Mouse (Mus musculus): Measurements from ENCODE around the gene Glis3. TPM values are rescaled to one million over a fixed set of nuclear protein-coding genes. Genes with fewer than 3 reads are reported as not detected.

Glis3 gene
- polyA plus RNA-seq, 1 experiment = 0.06 TPM

DNA sequence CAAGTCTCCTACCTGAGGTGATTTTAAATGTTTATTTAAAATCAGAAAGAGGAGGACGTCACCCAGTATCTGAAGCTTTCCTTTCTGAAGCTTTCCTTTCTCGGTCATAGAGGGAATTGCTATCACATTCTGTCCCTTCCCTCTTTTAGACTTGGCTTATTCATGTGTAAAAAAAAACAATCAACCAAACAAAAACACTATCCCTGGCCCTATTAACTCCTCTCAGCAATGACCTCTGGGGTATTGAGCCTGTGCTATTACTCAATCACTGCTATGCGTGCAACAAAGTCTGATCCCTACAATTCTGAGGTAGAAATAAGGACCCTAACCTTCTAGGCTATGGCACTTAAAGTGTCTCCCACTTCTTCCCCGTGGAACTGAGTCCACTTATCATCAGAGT lies 311.7 kb downstream of the Glis3 start:
- H3K36me3 ChIP-seq (replicated peaks; ENCODE audit: low read length) = no peaks in the 10 kb centered on the region
- no peaks in the 10 kb centered on the region for H3K27me3 ChIP-seq (replicated peaks)
- H3K4me1 ChIP-seq = no peaks in the 10 kb centered on the region
- TF ChIP-seq GATA1 (IDR thresholded peaks at IDR 0.05; ENCODE audit: borderline replicate concordance, low read length) = no peak
- no peak for TF ChIP-seq FLI1 (IDR thresholded peaks at IDR 0.05; ENCODE audit: low read length)
- peaks cover 4% of the 10 kb centered on the region; the same call in 1 of the 2 replicates for H3K9me3 ChIP-seq
- H3K4me3 ChIP-seq (replicated peaks) = no peak overlapping the region

GRCm38 (mm10) chr19:28367274-28367673 lies 312.6 kb downstream of the Glis3 start:
- TF ChIP-seq FLI1 (IDR thresholded peaks at IDR 0.05; ENCODE audit: low read length) = no peak
- no peak for TF ChIP-seq GATA1 (IDR thresholded peaks at IDR 0.05; ENCODE audit: borderline replicate concordance, low read length)
- H3K4me1 ChIP-seq = no peaks in the 10 kb centered on the region
- no peaks in the 10 kb centered on the region for H3K36me3 ChIP-seq (replicated peaks; ENCODE audit: low read length)
- peaks cover 4% of the 10 kb centered on the region; the same call in 1 of the 2 replicates for H3K9me3 ChIP-seq
- no peaks in the 10 kb centered on the region for H3K27me3 ChIP-seq (replicated peaks)
- no peak overlapping the region for H3K4me3 ChIP-seq (replicated peaks)

DNA sequence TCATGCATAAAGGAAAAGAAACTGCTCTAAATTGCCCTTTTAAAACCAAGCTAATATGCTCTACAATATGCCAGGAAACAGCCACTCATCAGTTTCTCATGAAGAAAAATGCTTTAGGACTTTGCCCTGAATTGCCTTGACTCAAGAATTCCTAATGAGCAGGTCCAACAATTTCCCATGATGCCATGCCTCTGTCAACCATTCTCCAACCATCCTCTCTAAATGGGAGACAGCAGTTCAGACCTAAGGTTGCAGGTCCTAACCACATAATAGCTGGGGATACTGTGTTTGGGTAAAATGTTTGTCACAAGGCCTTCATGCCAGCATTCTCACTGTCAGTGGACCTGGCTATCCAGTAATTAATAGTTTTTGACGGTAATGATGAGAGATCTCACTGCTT lies 313.1 kb downstream of the Glis3 start:
- TF ChIP-seq FLI1 (IDR thresholded peaks at IDR 0.05; ENCODE audit: low read length) (no peak), GATA1 (IDR thresholded peaks at IDR 0.05; ENCODE audit: borderline replicate concordance, low read length) (no peak)
- H3K27me3 ChIP-seq (replicated peaks) = no peaks in the 10 kb centered on the region

DNA sequence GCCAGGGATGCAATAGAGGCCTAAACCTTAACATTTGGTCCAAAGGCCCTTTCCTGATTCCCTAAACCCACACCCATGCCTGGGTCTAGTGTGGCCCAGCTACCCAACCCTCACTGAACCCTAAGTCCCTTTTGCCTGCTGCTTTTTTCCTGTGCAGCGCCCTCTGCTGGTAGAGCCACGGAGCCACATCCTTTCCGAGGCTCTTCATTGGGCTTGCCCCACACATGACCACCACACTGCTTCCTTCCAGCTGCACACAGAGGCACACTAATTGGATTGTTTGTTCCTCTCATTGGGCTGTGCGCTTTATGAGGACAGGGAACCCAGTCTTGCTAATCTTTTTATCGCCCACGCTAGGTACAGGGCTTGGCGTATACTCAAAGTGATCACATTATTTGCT lies 314.0 kb downstream of the Glis3 start:
- no peaks in the 10 kb centered on the region for H3K27me3 ChIP-seq (replicated peaks)
- peaks cover 4% of the 10 kb centered on the region; the same call in 1 of the 2 replicates for H3K9me3 ChIP-seq
- TF ChIP-seq FLI1 (IDR thresholded peaks at IDR 0.05; ENCODE audit: low read length) (no peak), GATA1 (IDR thresholded peaks at IDR 0.05; ENCODE audit: borderline replicate concordance, low read length) (no peak)
- no peaks in the 10 kb centered on the region for H3K36me3 ChIP-seq (replicated peaks; ENCODE audit: low read length)
- H3K4me3 ChIP-seq (replicated peaks) = no peak overlapping the region
- no peaks in the 10 kb centered on the region for H3K4me1 ChIP-seq

More for the DNA sequence above, 313.1 kb downstream of the Glis3 start:
- Histone ChIP-seq H3K4me1 (no peaks in the 10 kb centered on the region), H3K4me3 (replicated peaks) (no peak overlapping the region), H3K9me3 (peaks cover 4% of the 10 kb centered on the region; the same call in 1 of the 2 replicates), H3K36me3 (replicated peaks; ENCODE audit: low read length) (no peaks in the 10 kb centered on the region)

DNA sequence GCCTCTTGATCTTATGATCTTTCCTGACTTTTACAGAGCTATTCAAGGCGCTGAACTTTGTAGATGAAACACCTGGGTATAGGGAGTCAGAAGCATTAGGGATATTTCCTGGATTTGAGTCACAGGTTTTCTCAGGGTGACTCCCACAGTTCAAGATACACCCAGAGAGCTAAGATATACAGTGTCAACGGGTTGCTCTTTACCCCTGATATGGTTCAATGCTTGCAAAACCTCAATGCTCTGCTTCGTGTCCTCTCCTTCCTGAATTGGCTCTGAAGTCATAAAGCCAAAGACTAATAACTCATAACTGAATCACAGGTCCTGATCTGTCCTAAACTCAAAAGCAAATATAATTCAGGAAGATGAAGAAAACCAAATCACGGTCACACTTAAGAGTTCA lies 319.0 kb downstream of the Glis3 start:
- no peaks in the 10 kb centered on the region for H3K27me3 ChIP-seq (replicated peaks)
- H3K4me1 ChIP-seq = no peaks in the 10 kb centered on the region
- H3K4me3 ChIP-seq (replicated peaks) = no peak overlapping the region
- 0 out of 2 replicates have a peak, but pooled peaks cover 3% of the 10 kb centered on the region for H3K9me3 ChIP-seq
- no peaks in the 10 kb centered on the region for H3K36me3 ChIP-seq (replicated peaks; ENCODE audit: low read length)
- TF ChIP-seq FLI1 (IDR thresholded peaks at IDR 0.05; ENCODE audit: low read length) (no peak), GATA1 (IDR thresholded peaks at IDR 0.05; ENCODE audit: borderline replicate concordance, low read length) (no peak)

DNA sequence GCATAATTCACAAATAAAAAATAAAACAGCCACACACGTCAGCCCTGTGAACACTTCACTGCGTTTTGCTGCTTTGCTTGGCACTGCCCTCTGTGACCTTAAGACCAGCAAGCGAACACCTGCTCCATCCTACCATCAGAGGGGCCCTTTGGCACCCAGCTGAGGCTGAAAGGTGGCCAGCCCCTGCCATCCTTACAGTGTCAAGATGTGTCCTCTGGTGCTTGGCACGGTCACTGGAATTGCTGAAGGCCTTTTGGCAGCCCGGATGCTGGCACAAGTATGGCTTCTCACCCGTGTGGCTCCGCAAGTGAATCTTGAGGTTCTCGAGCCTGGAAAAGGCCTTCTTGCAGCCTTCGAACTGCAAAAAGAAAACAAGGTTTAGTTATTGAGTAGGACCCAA lies 322.3 kb downstream of the Glis3 start:
- Histone ChIP-seq H3K9me3 (0 out of 2 replicates have a peak, but pooled peaks cover 3% of the 10 kb centered on the region), H3K36me3 (replicated peaks; ENCODE audit: low read length) (no peaks in the 10 kb centered on the region)
- no peak for TF ChIP-seq FLI1 (IDR thresholded peaks at IDR 0.05; ENCODE audit: low read length)

GRCm38 (mm10) chr19:28351068-28352066 lies 328.5 kb downstream of the Glis3 start:
- Histone ChIP-seq H3K36me3 (replicated peaks; ENCODE audit: low read length) (no peaks in the 10 kb centered on the region), H3K9me3 (peaks cover 12% of the 10 kb centered on the region; the same call in 1 of the 2 replicates), H3K4me1 (no peaks in the 10 kb centered on the region), H3K4me3 (replicated peaks) (no peak overlapping the region), H3K27me3 (replicated peaks) (no peaks in the 10 kb centered on the region)
- TF ChIP-seq GATA1 (IDR thresholded peaks at IDR 0.05; ENCODE audit: borderline replicate concordance, low read length) = no peak
- no peak for TF ChIP-seq FLI1 (IDR thresholded peaks at IDR 0.05; ENCODE audit: low read length)

More for the DNA sequence above, 322.3 kb downstream of the Glis3 start:
- no peaks in the 10 kb centered on the region for H3K4me1 ChIP-seq
- no peaks in the 10 kb centered on the region for H3K27me3 ChIP-seq (replicated peaks)
- H3K4me3 ChIP-seq (replicated peaks) = no peak overlapping the region

GRCm38 (mm10) chr19:28347080-28347825 lies 332.6 kb downstream of the Glis3 start:
- Histone ChIP-seq H3K4me3 (replicated peaks) (no peak overlapping the region), H3K27me3 (replicated peaks) (no peaks in the 10 kb centered on the region), H3K4me1 (no peaks in the 10 kb centered on the region), H3K9me3 (peaks cover 12% of the 10 kb centered on the region; the same call in 1 of the 2 replicates), H3K36me3 (replicated peaks; ENCODE audit: low read length) (no peaks in the 10 kb centered on the region)
- no peak for TF ChIP-seq GATA1 (IDR thresholded peaks at IDR 0.05; ENCODE audit: borderline replicate concordance, low read length)
- no peak for TF ChIP-seq FLI1 (IDR thresholded peaks at IDR 0.05; ENCODE audit: low read length)

DNA sequence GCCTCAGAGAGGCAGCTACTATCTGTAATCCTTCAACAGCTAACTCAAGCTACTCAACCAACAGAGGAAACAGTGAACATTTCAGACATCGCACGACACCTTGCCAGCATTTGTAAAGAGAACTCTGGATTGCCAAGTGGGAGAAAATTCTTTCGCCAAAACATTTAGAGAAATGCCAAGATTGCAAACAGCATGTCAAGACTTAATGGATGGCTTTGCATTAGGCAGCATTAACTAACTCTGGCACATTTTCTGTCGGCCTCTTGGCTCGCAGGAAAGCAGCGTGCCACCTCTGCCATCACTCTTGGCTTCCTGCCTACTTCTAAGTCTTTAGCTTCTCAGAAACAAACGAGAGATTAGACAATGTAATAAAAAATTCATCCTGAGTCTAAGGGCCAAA lies 336.2 kb downstream of the Glis3 start:
- H3K27me3 ChIP-seq (replicated peaks) = no peaks in the 10 kb centered on the region
- peaks cover 14% of the 10 kb centered on the region; the same call in 1 of the 2 replicates for H3K9me3 ChIP-seq
- no peaks in the 10 kb centered on the region for H3K36me3 ChIP-seq (replicated peaks; ENCODE audit: low read length)
- no peak for TF ChIP-seq GATA1 (IDR thresholded peaks at IDR 0.05; ENCODE audit: borderline replicate concordance, low read length)
- TF ChIP-seq FLI1 (IDR thresholded peaks at IDR 0.05; ENCODE audit: low read length) = no peak
- no peak overlapping the region for H3K4me3 ChIP-seq (replicated peaks)
- no peaks in the 10 kb centered on the region for H3K4me1 ChIP-seq
